Mouse (Mus musculus): ENCODE measurements around the gene Comp. TPM values are rescaled to one million over a fixed set of nuclear protein-coding genes. Genes with fewer than 3 reads are reported as not detected.

Comp gene
- polyA plus RNA-seq, 1 experiment from 2014 or later = 0.27 TPM

- no peak overlapping the region for H3K4me2 ChIP-seq
- H3K9me3 ChIP-seq = no peaks in the 10 kb centered on the region
- peak; percentile 52; the same call in 1 of the 2 replicates for ATAC-seq (ENCODE audit: low FRiP score, low read depth)
- H3K27me3 ChIP-seq = no peaks in the 10 kb centered on the region
- peaks cover 27% of the 10 kb centered on the region for H3K4me1 ChIP-seq (replicated peaks)
- H3K27ac ChIP-seq (replicated peaks) = peak overlapping the region; percentile 75
- no peak overlapping the region for H3K4me3 ChIP-seq
- WGBS = 24% methylated on average over 6 of the region's 6 CpGs
- H3K36me3 ChIP-seq = peaks cover 5% of the 10 kb centered on the region; the same call in 1 of the 2 replicates
- H3K9ac ChIP-seq = no peak overlapping the region
Observed at GRCm38 (mm10) chr8:70408301-70408700, 34.9 kb downstream of the Comp start.

GRCm38 (mm10) chr8:70409019-70409418, 35.7 kb downstream of the Comp start:
- peaks cover 8% of the 10 kb centered on the region; the same call in 1 of the 2 replicates for H3K36me3 ChIP-seq
- peaks cover 27% of the 10 kb centered on the region for H3K4me1 ChIP-seq (replicated peaks)
- H3K4me2 ChIP-seq = no peak overlapping the region
- 61% methylated on average over 10 of the region's 10 CpGs for whole genome bisulfite sequencing
- H3K27ac ChIP-seq (replicated peaks) = peak overlapping the region; percentile 75
- no peaks in the 10 kb centered on the region for H3K9me3 ChIP-seq
- H3K4me3 ChIP-seq = no peak overlapping the region
- no peak for ATAC-seq (ENCODE audit: low FRiP score, low read depth)
- H3K27me3 ChIP-seq = no peaks in the 10 kb centered on the region
- peak overlapping the region; percentile 3 for H3K9ac ChIP-seq

- Histone ChIP-seq H3K27ac (replicated peaks) (peak overlapping the region; percentile 75), H3K4me1 (replicated peaks) (peaks cover 27% of the 10 kb centered on the region), H3K4me2 (no peak overlapping the region), H3K4me3 (no peak overlapping the region), H3K9me3 (no peaks in the 10 kb centered on the region), H3K36me3 (peaks cover 9% of the 10 kb centered on the region; the same call in 1 of the 2 replicates), H3K9ac (peak overlapping the region; percentile 3; the same call in 1 of the 2 replicates), H3K27me3 (no peaks in the 10 kb centered on the region)
- 53% methylated on average over 9 of the region's 9 CpGs for WGBS
- ATAC-seq (ENCODE audit: low FRiP score, low read depth) = no peak
Observed at GRCm38 (mm10) chr8:70409455-70409871, 36.1 kb downstream of the Comp start.

GRCm38 (mm10) chr8:70410281-70410680, 36.9 kb downstream of the Comp start:
- H3K27ac ChIP-seq (replicated peaks) = no peak overlapping the region
- no peak overlapping the region for H3K4me3 ChIP-seq
- WGBS = 92% methylated on average over 5 of the region's 5 CpGs
- no peak overlapping the region for H3K4me2 ChIP-seq
- H3K9ac ChIP-seq = no peak overlapping the region
- H3K4me1 ChIP-seq (replicated peaks) = peaks cover 27% of the 10 kb centered on the region
- no peaks in the 10 kb centered on the region for H3K27me3 ChIP-seq
- 0 out of 2 replicates have a peak, but pooled peaks cover 7% of the 10 kb centered on the region for H3K36me3 ChIP-seq
- no peaks in the 10 kb centered on the region for H3K9me3 ChIP-seq
- no peak for ATAC-seq (ENCODE audit: low FRiP score, low read depth)

GRCm38 (mm10) chr8:70414310-70414946, 41.1 kb downstream of the Comp start:
- H3K4me2 ChIP-seq = no peak overlapping the region
- 91% methylated on average over 6 of the region's 6 CpGs for WGBS
- peaks cover 38% of the 10 kb centered on the region for H3K4me1 ChIP-seq (replicated peaks)
- no peak for ATAC-seq (ENCODE audit: low FRiP score, low read depth)
- no peaks in the 10 kb centered on the region for H3K27me3 ChIP-seq
- H3K36me3 ChIP-seq = 0 out of 2 replicates have a peak, but pooled peaks cover 7% of the 10 kb centered on the region
- no peaks in the 10 kb centered on the region for H3K9me3 ChIP-seq
- no peak overlapping the region for H3K9ac ChIP-seq
- no peak overlapping the region for H3K27ac ChIP-seq (replicated peaks)
- no peak overlapping the region for H3K4me3 ChIP-seq

- ATAC-seq (ENCODE audit: low FRiP score, low read depth) = peak; percentile 62; the same call in 1 of the 2 replicates
- no peaks in the 10 kb centered on the region for H3K27me3 ChIP-seq
- peak overlapping the region; percentile 44; the same call in 1 of the 2 replicates for H3K27ac ChIP-seq (replicated peaks)
- peaks cover 40% of the 10 kb centered on the region for H3K4me1 ChIP-seq (replicated peaks)
- no peak overlapping the region for H3K4me3 ChIP-seq
- 68% methylated on average over 8 of the region's 8 CpGs for WGBS
- H3K36me3 ChIP-seq = 0 out of 2 replicates have a peak, but pooled peaks cover 7% of the 10 kb centered on the region
- H3K4me2 ChIP-seq = no peak overlapping the region
- H3K9ac ChIP-seq = no peak overlapping the region
- H3K9me3 ChIP-seq = no peaks in the 10 kb centered on the region
Observed at GRCm38 (mm10) chr8:70415540-70416451, 42.4 kb downstream of the Comp start.

- Histone ChIP-seq H3K27me3 (no peaks in the 10 kb centered on the region), H3K4me1 (replicated peaks) (peaks cover 41% of the 10 kb centered on the region), H3K4me3 (no peak overlapping the region), H3K27ac (replicated peaks) (no peak overlapping the region), H3K9ac (no peak overlapping the region), H3K9me3 (no peaks in the 10 kb centered on the region), H3K36me3 (0 out of 2 replicates have a peak, but pooled peaks cover 7% of the 10 kb centered on the region), H3K4me2 (no peak overlapping the region)
- 45% methylated on average over 6 of the region's 6 CpGs for WGBS
- ATAC-seq (ENCODE audit: low FRiP score, low read depth) = no peak
Observed at GRCm38 (mm10) chr8:70416941-70417340, 43.6 kb downstream of the Comp start.

- Histone ChIP-seq H3K36me3 (0 out of 2 replicates have a peak, but pooled peaks cover 7% of the 10 kb centered on the region), H3K27me3 (no peaks in the 10 kb centered on the region), H3K9me3 (no peaks in the 10 kb centered on the region), H3K4me1 (replicated peaks) (peaks cover 41% of the 10 kb centered on the region), H3K4me2 (no peak overlapping the region), H3K9ac (no peak overlapping the region), H3K27ac (replicated peaks) (no peak overlapping the region), H3K4me3 (no peak overlapping the region)
- ATAC-seq (ENCODE audit: low FRiP score, low read depth) = no peak
- 41% methylated on average over 10 of the region's 10 CpGs for WGBS
Observed at GRCm38 (mm10) chr8:70417914-70418313, 44.6 kb downstream of the Comp start.

- H3K4me1 ChIP-seq (replicated peaks) = peaks cover 41% of the 10 kb centered on the region
- no peaks in the 10 kb centered on the region for H3K9me3 ChIP-seq
- no peak overlapping the region for H3K9ac ChIP-seq
- H3K27ac ChIP-seq (replicated peaks) = no peak overlapping the region
- no peak overlapping the region for H3K4me2 ChIP-seq
- no peak for ATAC-seq (ENCODE audit: low FRiP score, low read depth)
- 0 out of 2 replicates have a peak, but pooled peaks cover 5% of the 10 kb centered on the region for H3K36me3 ChIP-seq
- 54% methylated on average over 14 of the region's 14 CpGs for WGBS
- no peak overlapping the region for H3K4me3 ChIP-seq
- H3K27me3 ChIP-seq = no peaks in the 10 kb centered on the region
Observed at GRCm38 (mm10) chr8:70418954-70419353, 45.6 kb downstream of the Comp start.

- no peak for ATAC-seq (ENCODE audit: low FRiP score, low read depth)
- Histone ChIP-seq H3K4me2 (no peak overlapping the region), H3K36me3 (no peaks in the 10 kb centered on the region), H3K27me3 (no peaks in the 10 kb centered on the region), H3K9ac (no peak overlapping the region), H3K4me3 (no peak overlapping the region), H3K9me3 (no peaks in the 10 kb centered on the region), H3K4me1 (replicated peaks) (peaks cover 41% of the 10 kb centered on the region), H3K27ac (replicated peaks) (no peak overlapping the region)
- WGBS = 85% methylated on average over 11 of the region's 11 CpGs
Observed at GRCm38 (mm10) chr8:70419879-70420643, 46.7 kb downstream of the Comp start.

GRCm38 (mm10) chr8:70421349-70422104, 48.2 kb downstream of the Comp start:
- ATAC-seq (ENCODE audit: low FRiP score, low read depth) = no peak
- no peak overlapping the region for H3K27ac ChIP-seq (replicated peaks)
- H3K27me3 ChIP-seq = no peaks in the 10 kb centered on the region
- H3K9ac ChIP-seq = no peak overlapping the region
- no peaks in the 10 kb centered on the region for H3K9me3 ChIP-seq
- no peaks in the 10 kb centered on the region for H3K36me3 ChIP-seq
- 86% methylated on average over 18 of the region's 18 CpGs for WGBS
- H3K4me1 ChIP-seq (replicated peaks) = peaks cover 32% of the 10 kb centered on the region
- no peak overlapping the region for H3K4me3 ChIP-seq
- H3K4me2 ChIP-seq = no peak overlapping the region

Measured in hindbrain, embryonic 15.5 days (tissue).